Comparison of ENCODE assay signal across 9 mouse cellular contexts in genomic region chr7:4705098-4705497, GRCm38 (mm10). TPM values are rescaled to one million over a fixed set of nuclear protein-coding genes. Genes with fewer than 3 reads are reported as not detected.
DNase-seq lines count a peak whose midpoint lies in the region; ATAC-seq and TF ChIP-seq lines count a peak whose summit lies in the region.
"Had no signal": no experiment of that assay in that cellular context is flagged by ENCODE, and none has a peak within 500 bp of the region (broad histone marks: within the 10 kb centered on the region; RNA-seq: fewer than 3 reads in every experiment).

No protein-coding gene starts in this region.

- WGBS in heart, embryonic 12.5 days, result 43% methylated on average over 18 of the region's 18 CpGs
- WGBS in thymus, adult 2 months, result 43% methylated on average over 18 of the region's 18 CpGs
- 38% methylated on average over 18 of the region's 18 CpGs for WGBS in cerebellum, adult 2 months
- WGBS in kidney, postnatal 0 days, result 47% methylated on average over 18 of the region's 18 CpGs

- peak; percentile 15 to 49 for DNase-seq in heart, adult 18-20 months
- no peak for DNase-seq in thymus, adult 2 months
- no peak for DNase-seq in thymus, adult 18-20 months
- DNase-seq in cerebellum, adult 2 months, result peak in 1 of 2 experiments; percentile 52
- DNase-seq in kidney, postnatal 0 days (ENCODE audit: low spot score), result peak; percentile 54

- ATAC-seq in heart, embryonic 12.5 days (ENCODE audit: insufficient number of reproducible peaks, low FRiP score), result no peak
- no peak for ATAC-seq in kidney, postnatal 0 days (replicated peaks; ENCODE audit: low FRiP score, low read depth)
- peak; percentile 47; the same call in 1 of the 2 replicates for ATAC-seq in megakaryocyte, adult 5-6 weeks (ENCODE audit: poor library complexity, severe bottlenecking)
- ATAC-seq in inflammation-experienced regulatory T-cells, adult 6 months, result no peak

- H3K27ac ChIP-seq in heart, embryonic 12.5 days (ENCODE audit: poor library complexity, severe bottlenecking), result no peak overlapping the region
- H3K27ac ChIP-seq in thymus, adult 2 months (ENCODE audit: control insufficient read depth, insufficient read depth, low read length), result no peak overlapping the region
- no peak overlapping the region for H3K27ac ChIP-seq in cerebellum, adult 2 months (ENCODE audit: insufficient read depth, low read length)
- H3K27ac ChIP-seq in kidney, postnatal 0 days, result no peak overlapping the region
- H3K27ac ChIP-seq: hindbrain, embryonic 15.5 days had no signal

- no peaks in the 10 kb centered on the region for H3K27me3 ChIP-seq in heart, embryonic 12.5 days (replicated peaks)
- H3K27me3 ChIP-seq in thymus, adult 2 months (ENCODE audit: control insufficient read depth, insufficient read depth, low read length), result no peaks in the 10 kb centered on the region
- H3K27me3 ChIP-seq in cerebellum, adult 2 months (ENCODE audit: control insufficient read depth, insufficient read depth, low read length), result no peaks in the 10 kb centered on the region
- no peaks in the 10 kb centered on the region for H3K27me3 ChIP-seq in kidney, postnatal 0 days (ENCODE audit: insufficient read depth, low read length)
- H3K27me3 ChIP-seq: hindbrain, embryonic 15.5 days had no signal

- H3K9me3 ChIP-seq in heart, embryonic 12.5 days (replicated peaks), result no peaks in the 10 kb centered on the region
- no peaks in the 10 kb centered on the region for H3K9me3 ChIP-seq in kidney, postnatal 0 days (replicated peaks; ENCODE audit: low read length)
- H3K9me3 ChIP-seq: hindbrain, embryonic 15.5 days had no signal

- peak; percentile 44; the same call in 1 of the 2 replicates for TF ChIP-seq CTCF in thymus, adult 2 months (IDR thresholded peaks at IDR 0.05; ENCODE audit: borderline replicate concordance, control insufficient read depth, extremely low read depth, insufficient read depth, low read length, poor library complexity)
- TF ChIP-seq CTCF in cerebellum, adult 2 months (IDR thresholded peaks at IDR 0.05; ENCODE audit: borderline replicate concordance, insufficient read depth, low read depth, low read length), result peak; percentile 55; the same call in 1 of the 2 replicates
- TF ChIP-seq CTCF in kidney, postnatal 0 days (IDR thresholded peaks at IDR 0.05; ENCODE audit: low read depth), result peak; percentile 66

- H3K9ac ChIP-seq in heart, embryonic 12.5 days, result no peak overlapping the region
- H3K9ac ChIP-seq in kidney, postnatal 0 days (ENCODE audit: low read depth, low read length), result no peak overlapping the region
- H3K9ac ChIP-seq: hindbrain, embryonic 15.5 days had no signal

- no peak for TF ChIP-seq POLR2A in thymus, adult 2 months (IDR thresholded peaks at IDR 0.05; ENCODE audit: control insufficient read depth, extremely low read depth, insufficient read depth, low read length, poor library complexity)
- no peak for TF ChIP-seq POLR2A in cerebellum, adult 2 months (IDR thresholded peaks at IDR 0.05; ENCODE audit: borderline replicate concordance, insufficient read depth, low read length)

- H3K36me3 ChIP-seq in heart, embryonic 12.5 days, result peaks cover 67% of the 10 kb centered on the region
- H3K36me3 ChIP-seq in thymus, adult 2 months (ENCODE audit: control insufficient read depth, insufficient read depth, low read length), result no peaks in the 10 kb centered on the region
- H3K36me3 ChIP-seq in kidney, postnatal 0 days (ENCODE audit: insufficient read depth, low read length), result peaks cover 26% of the 10 kb centered on the region

- H3K4me2 ChIP-seq in heart, embryonic 12.5 days, result no peak overlapping the region
- H3K4me2 ChIP-seq in kidney, postnatal 0 days (ENCODE audit: low read length), result no peak overlapping the region
- H3K4me2 ChIP-seq: hindbrain, embryonic 15.5 days had no signal

- no peak overlapping the region for H3K4me3 ChIP-seq in heart, embryonic 12.5 days
- H3K4me3 ChIP-seq in thymus, adult 2 months (ENCODE audit: control insufficient read depth, insufficient read depth, low read length), result no peak overlapping the region
- H3K4me3 ChIP-seq in cerebellum, adult 2 months (replicated peaks; ENCODE audit: insufficient read depth, low read depth, low read length), result no peak overlapping the region
- no peak overlapping the region for H3K4me3 ChIP-seq in kidney, postnatal 0 days (replicated peaks; ENCODE audit: low read depth, low read length)
- H3K4me3 ChIP-seq: hindbrain, embryonic 15.5 days had no signal

- no peaks in the 10 kb centered on the region for H3K4me1 ChIP-seq in heart, embryonic 12.5 days (replicated peaks)
- no peaks in the 10 kb centered on the region for H3K4me1 ChIP-seq in thymus, adult 2 months (replicated peaks; ENCODE audit: control insufficient read depth, insufficient read depth, low read length)
- H3K4me1 ChIP-seq in cerebellum, adult 2 months (ENCODE audit: control insufficient read depth, insufficient read depth, low read length), result no peaks in the 10 kb centered on the region
- H3K4me1 ChIP-seq in kidney, postnatal 0 days (replicated peaks; ENCODE audit: insufficient read depth, low read length), result no peaks in the 10 kb centered on the region
- H3K4me1 ChIP-seq: hindbrain, embryonic 15.5 days had no signal

RNA-seq across cellular contexts. Expression of gene Brsk1, which starts 14.7 kb away (rescaled TPM):
- total RNA-seq in heart, adult 18-20 months (2021), result 1 to 10 TPM; 1.1 to 1.2 TPM
- polyA plus RNA-seq in heart, embryonic 12.5 days (2016; fragmentation: Nextera tagmentation; extraction: Ambion mirVana), result 1.0 and 1.7 TPM in 2 replicates
- 0.71 and 0.84 TPM in 2 replicates for polyA plus RNA-seq in thymus, adult 2 months (2012; rRNA removed)
- polyA plus RNA-seq in cerebellum, adult 2 months (2012; rRNA removed), result 177 and 182 TPM in 2 replicates
- 0.71 and 0.78 TPM in 2 replicates for polyA plus RNA-seq in kidney, postnatal 0 days (2015; fragmentation: Nextera tagmentation; extraction: Ambion mirVana)
- not detected in 2 replicates for total RNA-seq in megakaryocyte, adult 5-6 weeks (2015)
- not detected in 2 replicates for total RNA-seq in megakaryocyte, adult 5-6 weeks (2017)
- polyA plus RNA-seq in inflammation-experienced regulatory T-cells, adult 6 months (2017; shearing (Covaris generic)), result under 1 TPM in 1 of 3 experiments, not detected in 2; 0.62 TPM

RNA-seq across cellular contexts. Expression of gene Tmem150b, which starts 20.0 kb away (rescaled TPM):
- under 1 TPM in 1 of 2 experiments, not detected in 1; 0.10 TPM for total RNA-seq in heart, adult 18-20 months (2021)
- polyA plus RNA-seq in heart, embryonic 12.5 days (2016; fragmentation: Nextera tagmentation; extraction: Ambion mirVana), result 0.08 TPM in 1 of 2 replicates, not detected in the other
- polyA plus RNA-seq in thymus, adult 2 months (2012; rRNA removed), result 2.2 and 3.7 TPM in 2 replicates
- polyA plus RNA-seq in cerebellum, adult 2 months (2012; rRNA removed), result not detected in 2 replicates
- 0.06 and 0.12 TPM in 2 replicates for polyA plus RNA-seq in kidney, postnatal 0 days (2015; fragmentation: Nextera tagmentation; extraction: Ambion mirVana)
- total RNA-seq in megakaryocyte, adult 5-6 weeks (2015), result 11.4 and 13.3 TPM in 2 replicates
- total RNA-seq in megakaryocyte, adult 5-6 weeks (2017), result 15.5 and 18.0 TPM in 2 replicates
- polyA plus RNA-seq in inflammation-experienced regulatory T-cells, adult 6 months (2017; shearing (Covaris generic)), result not detected

RNA-seq across cellular contexts. Expression of gene Hspbp1, which starts 20.2 kb away (rescaled TPM):
- total RNA-seq in heart, adult 18-20 months (2021), result 10 to 100 TPM; 33.8 to 38.5 TPM
- 78.2 and 84.7 TPM in 2 replicates for polyA plus RNA-seq in heart, embryonic 12.5 days (2016; fragmentation: Nextera tagmentation; extraction: Ambion mirVana)
- polyA plus RNA-seq in thymus, adult 2 months (2012; rRNA removed), result 53.0 and 55.4 TPM in 2 replicates
- 94.5 and 96.8 TPM in 2 replicates for polyA plus RNA-seq in cerebellum, adult 2 months (2012; rRNA removed)
- 99.7 and 99.9 TPM in 2 replicates for polyA plus RNA-seq in kidney, postnatal 0 days (2015; fragmentation: Nextera tagmentation; extraction: Ambion mirVana)
- 12.7 and 16.9 TPM in 2 replicates for total RNA-seq in megakaryocyte, adult 5-6 weeks (2015)
- 9.8 and 15.3 TPM in 2 replicates for total RNA-seq in megakaryocyte, adult 5-6 weeks (2017)
- polyA plus RNA-seq in inflammation-experienced regulatory T-cells, adult 6 months (2017; shearing (Covaris generic)), result 10 to 100 TPM; 41.5 to 52.0 (median 46.5) TPM

RNA-seq across cellular contexts. Expression of gene Kmt5c, which starts 34.8 kb away (rescaled TPM):
- total RNA-seq in heart, adult 18-20 months (2021), result 10 to 100 TPM in 1 of 2 experiments, 1 to 10 TPM in 1; 9.6 to 10.0 TPM
- 60.7 and 65.0 TPM in 2 replicates for polyA plus RNA-seq in heart, embryonic 12.5 days (2016; fragmentation: Nextera tagmentation; extraction: Ambion mirVana)
- polyA plus RNA-seq in thymus, adult 2 months (2012; rRNA removed), result 224 and 250 TPM in 2 replicates
- 81.5 and 89.6 TPM in 2 replicates for polyA plus RNA-seq in cerebellum, adult 2 months (2012; rRNA removed)
- 61.2 and 64.8 TPM in 2 replicates for polyA plus RNA-seq in kidney, postnatal 0 days (2015; fragmentation: Nextera tagmentation; extraction: Ambion mirVana)
- 32.4 and 38.4 TPM in 2 replicates for total RNA-seq in megakaryocyte, adult 5-6 weeks (2015)
- 44.2 and 58.2 TPM in 2 replicates for total RNA-seq in megakaryocyte, adult 5-6 weeks (2017)
- polyA plus RNA-seq in inflammation-experienced regulatory T-cells, adult 6 months (2017; shearing (Covaris generic)), result 10 to 100 TPM; 22.6 to 25.7 (median 24.9) TPM

RNA-seq across cellular contexts. Expression of gene Ppp6r1, which starts 46.3 kb away (rescaled TPM):
- 10 to 100 TPM; 69.2 to 70.4 TPM for total RNA-seq in heart, adult 18-20 months (2021)
- 9.8 and 10.2 TPM in 2 replicates for polyA plus RNA-seq in heart, embryonic 12.5 days (2016; fragmentation: Nextera tagmentation; extraction: Ambion mirVana)
- polyA plus RNA-seq in thymus, adult 2 months (2012; rRNA removed), result 419 and 475 TPM in 2 replicates
- polyA plus RNA-seq in cerebellum, adult 2 months (2012; rRNA removed), result 130 and 136 TPM in 2 replicates
- polyA plus RNA-seq in kidney, postnatal 0 days (2015; fragmentation: Nextera tagmentation; extraction: Ambion mirVana), result 4.8 and 5.1 TPM in 2 replicates
- total RNA-seq in megakaryocyte, adult 5-6 weeks (2015), result 71.1 and 72.6 TPM in 2 replicates
- 85.6 and 101 TPM in 2 replicates for total RNA-seq in megakaryocyte, adult 5-6 weeks (2017)
- polyA plus RNA-seq in inflammation-experienced regulatory T-cells, adult 6 months (2017; shearing (Covaris generic)), result 10 to 100 TPM in 1 of 3 experiments, 1 to 10 TPM in 2; 7.7 to 13.6 (median 9.7) TPM

Comparison
In these comparisons a context has a peak if more than half of its experiments do, and no peak if none do; other contexts are left out.
1. DNase-seq: peak in heart, adult 18-20 months (2 of 2) and kidney, postnatal 0 days (single experiment); none in thymus, adult 2 months (single experiment) and thymus, adult 18-20 months (0 of 2).
2. RNA of gene Brsk1, which starts 14.7 kb away (polyA plus RNA-seq): 177 to 182 TPM in cerebellum, adult 2 months; 1.0 to 1.7 TPM in heart, embryonic 12.5 days, 0.71 to 0.84 TPM in thymus, adult 2 months, 0.71 to 0.78 TPM in kidney, postnatal 0 days and 0.62 TPM in inflammation-experienced regulatory T-cells, adult 6 months; every median in the first group is over 10 times any median in the second.
3. Peak in every context shown above with its lines, with median percentiles within 50 percentile points of each other: CTCF ChIP-seq.